Comparison of ENCODE assay signal across 8 mouse cellular contexts in genomic region chr11:113863408-113863807, GRCm38 (mm10).
DNase-seq lines count a peak whose midpoint lies in the region; ATAC-seq lines count a peak whose summit lies in the region.

No protein-coding gene starts in this region.

- ATAC-seq in inflammation-experienced regulatory T-cells, adult 6 months, result no peak

- DNase-seq in adrenal gland, postnatal 14 days, result peak; percentile 65
- DNase-seq in adrenal gland, adult 2 months, result no peak
- DNase-seq in left cerebral cortex, postnatal 4 days, result peak; percentile 28
- DNase-seq in left cerebral cortex, adult 8-10 months (ENCODE audit: low spot score in 2 of 2), result no peak
- peak; percentile 13 for DNase-seq in brain, adult 2 months (ENCODE audit: low read depth, low spot score)
- peak; percentile 5 for DNase-seq in lung, postnatal 14 days
- no peak for DNase-seq in MN1 (ENCODE audit: low spot score)

- intact Hi-C loops in left cerebral cortex, postnatal 4 days (cut with DNase I), result no loop called here

Comparison
In these comparisons a context has a peak if more than half of its experiments do, and no peak if none do; other contexts are left out.
1. DNase-seq: peak in adrenal gland, postnatal 14 days (single experiment), left cerebral cortex, postnatal 4 days (single experiment), brain, adult 2 months (single experiment) and lung, postnatal 14 days (single experiment); none in adrenal gland, adult 2 months (single experiment), left cerebral cortex, adult 8-10 months (0 of 2) and MN1 (single experiment).